Mouse (Mus musculus) liver, embryonic 14.5 days (tissue): Measurements from ENCODE around the gene 9530068E07Rik. TPM values are rescaled to one million over a fixed set of nuclear protein-coding genes. Genes with fewer than 3 reads are reported as not detected.

Experiments used
- ATAC-seq: fragments of 200-750 bp; cut with Nextera tagmentation; 2 replicates; pipeline ENCODE4 v1.8.0; 2017; ENCODE audit warnings: moderate number of reproducible peaks, mild to moderate bottlenecking, moderate library complexity; ENCODE audit not compliant: insufficient read depth
- DNase-seq, 3 experiments: peaks; one replicate each; pipeline ENCODE4 v3.0.0-alpha.2; 2012 to 2013; ENCODE audit warnings: low read depth in 3 of 3, low spot score in 3 of 3
- H3K27ac ChIP-seq: fragments of 300-500 bp; sonication (generic); 2 replicates; pipeline ENCODE4 v1.5.1; 2014; ENCODE audit warnings: moderate library complexity, mild to moderate bottlenecking, control low read depth, inconsistent platforms
- H3K27me3 ChIP-seq: fragments of 300-500 bp; sonication (generic); 2 replicates; pipeline ENCODE4 v1.6.1; 2014; ENCODE audit warnings: mild to moderate bottlenecking, low read length, moderate library complexity; ENCODE audit not compliant: control insufficient read depth, insufficient read depth
- H3K36me3 ChIP-seq: fragments of 300-500 bp; sonication (generic); replicated peaks from 2 replicates; pipeline ENCODE4 v1.6.1; 2014; ENCODE audit warnings: low read depth; ENCODE audit not compliant: control insufficient read depth, insufficient read depth
- H3K4me1 ChIP-seq, 2 experiments: fragments of 200-500 bp in 1 of 2; fragments of 300-500 bp in 1 of 2; sonication (generic) in 1 of 2; replicated peaks; 2 replicates each; pipeline ENCODE4 v1.6.1; 2012 to 2014; ENCODE audit warnings: antibody characterized with exemption in 1 of 2, inconsistent platforms in 1 of 2, low read length in 1 of 2; ENCODE audit not compliant: control insufficient read depth in 2 of 2, insufficient read depth in 2 of 2
- H3K4me2 ChIP-seq: fragments of 300-500 bp; sonication (generic); 2 replicates; pipeline ENCODE4 v1.6.1; 2014; ENCODE audit warnings: low read depth, mild to moderate bottlenecking, control low read depth, moderate library complexity
- H3K4me3 ChIP-seq, 2 experiments: fragments of 200-500 bp in 1 of 2; fragments of 300-500 bp in 1 of 2; sonication (generic) in 1 of 2; 2 replicates each; pipeline ENCODE4 v1.5.1; 2012 to 2014; ENCODE audit warnings: low read depth in 2 of 2, low read length in 2 of 2, mild to moderate bottlenecking in 2 of 2, control low read depth in 1 of 2, inconsistent platforms in 1 of 2, moderate library complexity in 1 of 2; ENCODE audit not compliant: insufficient read depth in 1 of 2
- H3K9ac ChIP-seq: fragments of 300-500 bp; sonication (generic); replicated peaks from 2 replicates; pipeline ENCODE4 v1.6.1; 2014; ENCODE audit warnings: mild to moderate bottlenecking, control low read depth, moderate library complexity
- H3K9me3 ChIP-seq: fragments of 300-500 bp; sonication (generic); 2 replicates; pipeline ENCODE4 v1.6.1; 2016; ENCODE audit warnings: low read length, mixed read lengths; ENCODE audit not compliant: control insufficient read depth
- CTCF ChIP-seq: IDR thresholded peaks from 2 replicates; pipeline ENCODE4 v1.5.1; 2016; ENCODE audit warnings: antibody characterized with exemption, low read depth, control low read depth
- EP300 ChIP-seq: IDR thresholded peaks from 2 replicates; pipeline ENCODE4 v1.6.1; 2016; ENCODE audit warnings: antibody characterized with exemption, low read depth
- WGBS: fragments of 180-500 bp; shearing (Covaris S2); extraction: QIAGEN DNeasy Blood & Tissue Kit; methylation state at CpG from one replicate; pipeline ENCODE4 v1.1.7; 2014; ENCODE audit not compliant: insufficient replicate concordance; 5-methylcytosine and 5-hydroxymethylcytosine counted together
- polyA plus RNA-seq, 2 experiments: library from polyadenylated mRNA; depleted of rRNA in 1 of 2; stranded (reverse) in 1 of 2; unstranded in 1 of 2; fragments of >200 nt; fragmentation: Nextera tagmentation in 1 of 2; extraction: Ambion mirVana in 1 of 2; gene quantifications; 2 replicates each; pipeline versions ENCODE4 v1.2.1 to v1.2.3; 2012 to 2014

Gene 9530068E07Rik
- polyA plus RNA-seq, 2 experiments = 31.3 to 44.7 TPM

DNA sequence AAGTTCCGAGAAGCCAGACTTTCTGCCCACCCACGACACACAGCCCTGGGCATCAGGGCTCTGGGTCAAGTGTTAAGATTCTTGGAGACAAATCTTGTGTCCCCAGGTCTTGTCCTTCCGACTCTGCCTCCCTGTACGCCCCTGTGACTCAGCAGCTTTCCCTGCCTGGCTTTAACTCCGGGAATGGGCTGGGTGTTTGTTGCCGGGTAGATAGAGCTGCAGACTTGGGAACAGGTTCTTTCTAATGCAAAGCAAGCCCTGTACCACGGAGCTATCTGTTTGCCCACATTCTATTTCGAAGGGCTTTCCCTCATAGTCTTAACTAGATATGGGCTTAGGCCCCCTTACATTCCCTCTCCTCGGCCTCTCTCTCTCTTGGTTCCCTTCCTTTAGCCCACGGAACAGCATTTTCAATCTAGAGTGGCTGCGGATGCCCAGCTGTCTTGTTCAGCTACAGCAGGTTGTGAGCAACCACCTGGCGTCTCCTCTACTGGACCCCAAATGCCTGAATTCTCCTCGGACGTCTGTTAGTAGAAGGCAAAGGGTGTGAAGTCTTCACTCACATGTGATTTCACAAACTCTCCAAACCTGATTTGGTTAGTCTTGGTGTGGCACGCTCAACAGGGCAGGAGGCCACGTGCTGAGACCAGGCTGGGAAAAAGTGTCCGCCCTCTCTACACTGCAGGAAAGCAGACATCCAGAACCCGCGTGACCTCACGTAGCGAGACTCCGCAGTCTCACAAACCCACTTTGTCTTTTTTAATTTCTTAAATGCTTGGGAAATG lies 36.4 kb upstream of the 9530068E07Rik start:
- Histone ChIP-seq H3K4me3 (peak overlapping the region; percentile 80 to 83), H3K9me3 (no peaks in the 10 kb centered on the region), H3K27ac (peak overlapping the region; percentile 70), H3K36me3 (no peaks in the 10 kb centered on the region), H3K4me1 (peaks cover 23 to 24% of the 10 kb centered on the region in 2 experiments), H3K9ac (peak overlapping the region; percentile 84), H3K27me3 (no peaks in the 10 kb centered on the region), H3K4me2 (peak overlapping the region; percentile 92)
- TF ChIP-seq EP300 = no peak
- TF ChIP-seq CTCF = no peak
- DNase-seq (peak; percentile 56 to 63 (median 57)), ATAC-seq (peak; percentile 29)
- 10% methylated on average over 22 of the region's 22 CpGs for WGBS

DNA sequence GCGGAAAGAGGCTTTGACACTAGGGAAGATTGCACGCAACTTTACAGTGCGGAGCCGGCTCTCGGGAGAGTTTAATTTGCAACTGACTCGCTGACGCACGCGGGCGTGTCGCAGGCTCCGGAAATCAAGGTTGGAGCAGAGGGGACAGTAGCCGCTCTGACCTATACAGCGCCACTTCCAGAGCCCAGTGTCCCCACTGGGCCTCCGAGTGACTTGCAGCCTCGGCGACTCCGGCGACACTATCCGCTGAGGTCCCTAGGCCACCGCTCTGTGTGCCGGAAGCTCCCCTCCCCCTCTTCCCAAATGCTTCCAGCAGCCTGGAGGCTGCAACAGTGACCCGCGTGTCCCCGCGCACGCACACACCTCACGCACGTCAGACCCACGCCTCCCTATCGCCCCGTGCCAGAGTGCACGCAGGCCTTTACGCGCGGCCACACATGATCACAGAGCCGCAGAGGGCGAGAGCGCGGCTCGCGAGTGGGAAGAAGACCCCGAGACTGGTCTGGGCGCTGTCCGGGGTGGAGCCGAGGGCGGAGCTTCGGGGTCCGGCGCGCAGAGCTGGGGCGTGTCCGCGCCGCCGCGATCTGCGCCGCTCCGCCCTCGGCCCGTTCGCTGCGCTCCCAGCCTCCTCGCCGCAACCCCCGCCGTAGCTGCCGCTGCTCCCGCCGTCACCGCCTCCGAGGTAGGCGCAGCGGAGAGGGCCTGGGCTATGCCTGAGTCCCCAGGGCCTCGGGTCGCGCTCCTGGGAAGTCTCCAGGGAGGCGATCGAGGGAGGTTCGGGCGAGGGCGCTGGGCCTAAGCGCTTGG lies 35.6 kb upstream of the 9530068E07Rik start, which contains the start of gene Vdac1:
Vdac1 (plus strand) TSS at position 390 of the 807 bp plus-strand sequence.
- TF ChIP-seq EP300 (no peak), CTCF (no peak; the same call in 1 of the 2 replicates)
- Histone ChIP-seq H3K4me3 (peak within 1 kb of the TSS; percentile 80 to 83), H3K4me2 (peak within 1 kb of the TSS; percentile 92), H3K27ac (peak within 1 kb of the TSS; percentile 70), H3K36me3 (no peaks in the 10 kb centered on the region), H3K9ac (peak within 1 kb of the TSS; percentile 84), H3K27me3 (no peaks in the 10 kb centered on the region), H3K9me3 (no peaks in the 10 kb centered on the region), H3K4me1 (peaks cover 26 to 27% of the 10 kb centered on the region in 2 experiments)
- under 1% methylated on average over 84 of the region's 84 CpGs for WGBS
- peak; percentile 58 to 65 (median 62) for DNase-seq
- peak; percentile 88 for ATAC-seq

DNA sequence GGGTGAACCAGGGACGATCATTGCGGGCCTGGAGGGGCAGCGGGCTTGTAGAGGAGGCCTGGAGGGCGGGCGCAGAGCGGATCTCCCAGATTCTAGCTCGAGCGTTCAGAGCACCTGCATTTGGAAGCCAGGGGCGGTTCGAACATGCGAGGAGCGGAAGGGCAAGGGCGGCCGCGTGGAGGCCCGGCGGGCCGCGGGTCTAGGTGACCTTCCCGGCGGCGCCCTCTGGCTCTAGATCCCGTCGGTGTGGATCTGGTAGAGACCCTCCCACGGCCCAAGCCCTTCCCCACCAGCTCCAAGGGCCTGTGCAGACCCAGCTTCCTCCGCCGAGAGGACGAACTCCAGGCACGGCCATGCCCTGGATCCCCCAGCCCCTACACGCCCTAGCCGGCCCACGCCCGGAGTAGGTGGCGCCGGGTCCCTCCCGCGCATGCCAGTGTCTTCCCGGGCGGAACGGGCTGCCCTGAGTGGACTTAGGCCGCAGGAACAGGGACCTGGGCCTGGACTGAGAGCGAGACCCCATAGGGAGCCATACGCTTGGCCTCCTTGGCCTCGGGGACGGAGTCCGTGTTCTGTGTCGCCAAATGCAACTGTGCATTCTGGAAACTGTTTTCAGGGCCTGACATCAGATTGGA lies 34.8 kb upstream of the 9530068E07Rik start:
- Histone ChIP-seq H3K27me3 (no peaks in the 10 kb centered on the region), H3K27ac (peak overlapping the region; percentile 56), H3K9ac (peak overlapping the region; percentile 84), H3K4me3 (peak overlapping the region; percentile 80 to 83), H3K36me3 (no peaks in the 10 kb centered on the region), H3K4me2 (peak overlapping the region; percentile 92), H3K4me1 (peaks cover 26 to 34% of the 10 kb centered on the region in 2 experiments), H3K9me3 (no peaks in the 10 kb centered on the region)
- under 1% methylated on average over 37 of the region's 47 CpGs for WGBS
- TF ChIP-seq CTCF = no peak
- ATAC-seq = peak; percentile 36
- no peak for DNase-seq

DNA sequence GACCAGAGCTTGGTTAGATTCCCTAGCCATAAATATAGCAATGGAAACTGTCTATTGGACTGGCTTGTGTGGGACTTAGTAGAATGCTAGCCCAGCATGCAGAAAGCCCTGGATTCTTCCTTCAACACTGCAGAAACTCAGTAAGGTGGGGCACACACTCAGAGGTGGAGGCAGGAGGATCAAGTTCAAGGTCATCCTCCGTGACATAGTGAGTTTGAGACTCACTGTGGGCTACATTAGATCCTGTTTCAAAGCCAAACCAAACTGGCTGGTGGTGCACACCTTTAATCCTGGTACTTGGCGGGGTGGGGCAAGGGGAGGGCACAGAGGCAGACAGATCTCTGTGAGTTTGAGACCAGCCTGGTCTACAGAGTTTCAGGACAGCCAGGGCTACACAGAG lies 31.9 kb upstream of the 9530068E07Rik start:
- no peak overlapping the region for H3K27ac ChIP-seq
- whole genome bisulfite sequencing = 70% methylated on average over 2 of the region's 2 CpGs
- no peak for ATAC-seq
- peaks cover 25 to 43% of the 10 kb centered on the region in 2 experiments for H3K4me1 ChIP-seq
- H3K4me2 ChIP-seq = no peak overlapping the region
- H3K9ac ChIP-seq = no peak overlapping the region
- H3K36me3 ChIP-seq = no peaks in the 10 kb centered on the region
- H3K9me3 ChIP-seq = no peaks in the 10 kb centered on the region
- no peak for DNase-seq
- no peaks in the 10 kb centered on the region for H3K27me3 ChIP-seq
- H3K4me3 ChIP-seq = no peak overlapping the region
- TF ChIP-seq EP300 (no peak), CTCF (no peak)
